Mouse (Mus musculus): ENCODE data around the gene Ehd2. TPM values are rescaled to one million over a fixed set of nuclear protein-coding genes. Genes with fewer than 3 reads are reported as not detected.

Ehd2 gene
- polyA plus RNA-seq, 1 experiment from 2014 or later, result 7.6 TPM

DNA sequence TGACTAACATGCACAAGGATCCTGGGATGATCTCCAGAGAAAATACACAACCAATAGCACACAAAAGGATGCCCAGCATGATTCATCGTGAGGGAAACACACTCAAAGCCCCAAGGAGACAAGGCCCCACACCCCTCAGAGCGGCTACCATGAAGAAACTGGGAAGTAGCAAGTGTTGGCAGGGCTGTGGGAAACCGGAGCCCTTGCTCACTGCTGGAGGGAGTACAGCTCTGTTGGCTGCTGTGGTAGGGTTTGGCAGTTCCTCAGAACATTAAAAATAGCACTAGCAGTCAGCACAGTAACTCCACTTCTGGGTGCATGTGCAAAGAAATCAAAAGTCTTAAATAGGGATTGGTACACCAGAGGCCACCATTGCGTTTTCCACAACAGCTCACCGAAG, 34.8 kb upstream of the Ehd2 start:
- Histone ChIP-seq H3K36me3 (replicated peaks) (peaks cover 22% of the 10 kb centered on the region), H3K9ac (no peak overlapping the region), H3K4me1 (peaks cover 12% of the 10 kb centered on the region), H3K4me3 (replicated peaks) (no peak overlapping the region), H3K4me2 (no peak overlapping the region), H3K27ac (no peak overlapping the region), H3K27me3 (no peaks in the 10 kb centered on the region), H3K9me3 (peaks cover 4% of the 10 kb centered on the region; the same call in 1 of the 2 replicates)
- no peak for ATAC-seq (ENCODE audit: low FRiP score)
- WGBS, result 90% methylated on average over 5 of the region's 5 CpGs

- H3K9me3 ChIP-seq, result peaks cover 4% of the 10 kb centered on the region; the same call in 1 of the 2 replicates
- H3K27ac ChIP-seq, result no peak overlapping the region
- no peak overlapping the region for H3K9ac ChIP-seq
- ATAC-seq (ENCODE audit: low FRiP score), result no peak
- H3K4me1 ChIP-seq, result peaks cover 12% of the 10 kb centered on the region
- 83% methylated on average over 1 of the region's 1 CpGs for WGBS
- no peak overlapping the region for H3K4me3 ChIP-seq (replicated peaks)
- no peak overlapping the region for H3K4me2 ChIP-seq
- peaks cover 27% of the 10 kb centered on the region for H3K36me3 ChIP-seq (replicated peaks)
- H3K27me3 ChIP-seq, result no peaks in the 10 kb centered on the region
These were observed 34.3 kb upstream of the Ehd2 start for GRCm38 (mm10) chr7:16001691-16002090.

DNA sequence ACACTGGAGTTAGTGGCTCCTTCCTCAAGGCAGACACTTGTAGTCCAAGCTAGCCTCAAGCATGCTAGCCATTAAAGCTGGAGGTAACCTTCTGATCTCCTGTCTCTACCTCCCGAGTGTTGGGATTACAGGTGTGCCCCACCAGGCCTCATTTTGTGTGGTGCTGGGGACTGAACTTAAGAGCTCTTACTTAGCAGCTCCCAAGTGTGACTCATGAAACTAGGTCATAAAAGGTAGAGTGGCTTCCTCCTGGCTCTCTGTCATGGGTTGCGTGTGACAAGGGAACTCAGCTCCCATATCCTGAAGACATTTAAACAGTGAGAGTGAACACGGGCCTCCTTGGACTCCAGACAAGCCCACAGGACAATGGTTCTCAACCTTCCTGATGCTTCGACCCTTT, 26.4 kb upstream of the Ehd2 start:
- no peak overlapping the region for H3K27ac ChIP-seq
- WGBS, result 93% methylated on average over 4 of the region's 4 CpGs
- H3K4me3 ChIP-seq (replicated peaks), result no peak overlapping the region
- no peak overlapping the region for H3K4me2 ChIP-seq
- no peaks in the 10 kb centered on the region for H3K27me3 ChIP-seq
- H3K9ac ChIP-seq, result no peak overlapping the region
- H3K36me3 ChIP-seq (replicated peaks), result peaks cover 78% of the 10 kb centered on the region
- no peaks in the 10 kb centered on the region for H3K9me3 ChIP-seq
- no peak for ATAC-seq (ENCODE audit: low FRiP score)
- no peaks in the 10 kb centered on the region for H3K4me1 ChIP-seq

- H3K9ac ChIP-seq, result no peak overlapping the region
These were observed 25.8 kb upstream of the Ehd2 start for GRCm38 (mm10) chr7:15993152-15993551.

GRCm38 (mm10) chr7:15991764-15992163, 24.4 kb upstream of the Ehd2 start:
- Histone ChIP-seq H3K4me1 (no peaks in the 10 kb centered on the region), H3K27ac (no peak overlapping the region), H3K4me2 (no peak overlapping the region), H3K27me3 (no peaks in the 10 kb centered on the region), H3K9me3 (no peaks in the 10 kb centered on the region), H3K9ac (no peak overlapping the region), H3K36me3 (replicated peaks) (peaks cover 82% of the 10 kb centered on the region), H3K4me3 (replicated peaks) (no peak overlapping the region)
- no peak for ATAC-seq (ENCODE audit: low FRiP score)
- 94% methylated on average over 3 of the region's 3 CpGs for WGBS

More at GRCm38 (mm10) chr7:15993152-15993551, 25.8 kb upstream of the Ehd2 start:
- no peak overlapping the region for H3K4me2 ChIP-seq
- no peak overlapping the region for H3K27ac ChIP-seq
- H3K9me3 ChIP-seq, result no peaks in the 10 kb centered on the region
- H3K4me3 ChIP-seq (replicated peaks), result no peak overlapping the region
- no peaks in the 10 kb centered on the region for H3K27me3 ChIP-seq
- peaks cover 82% of the 10 kb centered on the region for H3K36me3 ChIP-seq (replicated peaks)
- H3K4me1 ChIP-seq, result no peaks in the 10 kb centered on the region
- ATAC-seq (ENCODE audit: low FRiP score), result no peak
- 89% methylated on average over 3 of the region's 3 CpGs for WGBS

DNA sequence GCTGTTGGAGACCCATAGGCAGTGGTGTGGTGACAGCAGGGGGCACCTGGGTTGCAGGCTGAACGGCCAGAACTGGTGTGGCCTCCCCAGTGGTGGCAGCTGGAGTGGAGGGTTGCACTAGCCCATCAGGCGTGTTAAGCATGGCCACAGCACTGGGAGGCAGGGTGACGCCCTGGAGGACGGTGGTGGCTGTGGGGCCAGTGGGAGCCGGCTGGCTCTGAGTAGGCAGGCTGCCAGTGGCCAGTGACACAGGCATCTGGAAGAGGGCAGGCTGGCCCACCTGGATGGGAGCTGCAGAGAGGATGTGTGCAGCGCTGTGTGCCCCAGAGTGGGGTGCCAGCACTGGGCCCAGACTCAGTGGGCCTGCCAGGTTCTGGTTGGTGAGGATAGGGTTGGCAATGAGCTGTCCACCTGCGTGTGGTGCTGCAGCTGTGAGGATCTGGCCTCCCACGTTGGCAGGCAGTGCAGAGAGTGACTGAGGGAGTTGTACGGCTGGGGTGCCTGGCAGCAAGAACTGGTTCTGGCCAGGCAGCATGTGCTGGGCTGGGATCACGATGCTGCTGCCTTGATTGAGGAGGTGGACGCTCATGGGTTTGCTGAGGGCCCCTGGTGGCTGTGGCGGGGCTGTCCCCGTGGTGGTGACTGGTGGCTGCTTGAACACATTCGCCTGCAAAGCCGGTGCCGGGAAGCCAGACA, 20.4 kb upstream of the Ehd2 start:
- no peak overlapping the region for H3K4me3 ChIP-seq (replicated peaks)
- H3K9me3 ChIP-seq, result no peaks in the 10 kb centered on the region
- H3K36me3 ChIP-seq (replicated peaks), result peaks cover 68% of the 10 kb centered on the region
- 95% methylated on average over 16 of the region's 16 CpGs for WGBS
- H3K27me3 ChIP-seq, result no peaks in the 10 kb centered on the region
- ATAC-seq (ENCODE audit: low FRiP score), result peak; percentile 32; the same call in 1 of the 2 replicates
- no peak overlapping the region for H3K27ac ChIP-seq
- H3K4me2 ChIP-seq, result no peak overlapping the region
- H3K4me1 ChIP-seq, result no peaks in the 10 kb centered on the region
- no peak overlapping the region for H3K9ac ChIP-seq

GRCm38 (mm10) chr7:15982729-15983407, 15.5 kb upstream of the Ehd2 start:
- peaks cover 68% of the 10 kb centered on the region for H3K36me3 ChIP-seq (replicated peaks)
- ATAC-seq (ENCODE audit: low FRiP score), result no peak

DNA sequence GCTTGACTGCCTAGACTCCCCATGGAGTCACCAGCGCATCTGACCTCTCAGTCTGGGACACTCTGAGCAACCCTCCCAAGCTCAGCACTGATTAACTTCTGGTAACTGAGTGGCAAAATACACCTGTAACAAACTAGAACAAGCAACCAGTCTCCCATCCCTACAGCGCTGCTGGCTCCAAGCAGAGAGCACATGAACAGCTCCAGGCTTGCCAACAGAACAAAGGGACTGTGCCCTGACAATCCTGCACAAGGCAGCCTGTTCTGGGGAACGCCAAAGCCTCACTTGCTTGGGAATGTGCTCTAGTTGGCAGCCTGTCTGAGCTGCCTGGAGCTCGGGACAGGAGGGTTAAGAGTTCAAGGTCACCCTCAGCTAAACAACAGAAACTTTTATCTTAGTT, 14.2 kb upstream of the Ehd2 start:
- ATAC-seq (ENCODE audit: low FRiP score), result no peak
- H3K4me2 ChIP-seq, result no peak overlapping the region
- no peak overlapping the region for H3K4me3 ChIP-seq (replicated peaks)
- H3K27me3 ChIP-seq, result no peaks in the 10 kb centered on the region
- H3K36me3 ChIP-seq (replicated peaks), result peaks cover 68% of the 10 kb centered on the region
- H3K9me3 ChIP-seq, result no peaks in the 10 kb centered on the region
- no peaks in the 10 kb centered on the region for H3K4me1 ChIP-seq
- 86% methylated on average over 4 of the region's 4 CpGs for WGBS
- no peak overlapping the region for H3K9ac ChIP-seq
- no peak overlapping the region for H3K27ac ChIP-seq

More at GRCm38 (mm10) chr7:15982729-15983407, 15.5 kb upstream of the Ehd2 start:
- no peak overlapping the region for H3K9ac ChIP-seq
- H3K27me3 ChIP-seq, result no peaks in the 10 kb centered on the region
- no peaks in the 10 kb centered on the region for H3K9me3 ChIP-seq
- no peak overlapping the region for H3K4me2 ChIP-seq
- H3K4me3 ChIP-seq (replicated peaks), result no peak overlapping the region
- H3K4me1 ChIP-seq, result no peaks in the 10 kb centered on the region
- no peak overlapping the region for H3K27ac ChIP-seq
- 43% methylated on average over 4 of the region's 4 CpGs for WGBS

- Histone ChIP-seq H3K4me2 (no peak overlapping the region), H3K36me3 (replicated peaks) (peaks cover 68% of the 10 kb centered on the region), H3K9ac (no peak overlapping the region), H3K9me3 (no peaks in the 10 kb centered on the region), H3K27ac (no peak overlapping the region), H3K27me3 (no peaks in the 10 kb centered on the region), H3K4me3 (replicated peaks) (no peak overlapping the region), H3K4me1 (no peaks in the 10 kb centered on the region)
- ATAC-seq (ENCODE audit: low FRiP score), result no peak
- WGBS, result 92% methylated on average over 8 of the region's 8 CpGs
These were observed 12.9 kb upstream of the Ehd2 start for GRCm38 (mm10) chr7:15980246-15980645.

DNA sequence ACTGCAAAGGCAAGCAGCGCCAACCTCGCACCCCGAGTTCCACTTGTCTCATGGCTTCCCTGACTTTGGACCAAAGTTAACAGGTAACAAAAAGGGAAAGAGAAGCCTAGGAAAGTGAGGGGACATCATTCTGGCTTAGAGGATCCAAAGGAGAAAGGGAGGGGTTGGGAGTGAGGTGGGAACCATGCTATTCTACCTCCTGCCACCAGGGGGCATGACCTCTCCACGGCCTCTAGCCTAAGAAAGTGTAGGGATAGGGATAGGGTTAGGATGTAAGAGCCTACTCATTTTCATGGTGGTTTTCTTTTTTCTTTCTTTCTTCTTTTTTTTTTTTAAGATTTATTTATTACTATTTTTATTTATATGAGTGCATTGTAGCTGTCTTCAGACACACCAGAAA, 8.5 kb upstream of the Ehd2 start:
- Histone ChIP-seq H3K9me3 (no peaks in the 10 kb centered on the region), H3K27me3 (no peaks in the 10 kb centered on the region), H3K36me3 (replicated peaks) (peaks cover 82% of the 10 kb centered on the region), H3K4me2 (no peak overlapping the region), H3K4me3 (replicated peaks) (no peak overlapping the region), H3K9ac (no peak overlapping the region), H3K27ac (no peak overlapping the region), H3K4me1 (no peaks in the 10 kb centered on the region)
- 80% methylated on average over 4 of the region's 4 CpGs for WGBS
- no peak for ATAC-seq (ENCODE audit: low FRiP score)

DNA sequence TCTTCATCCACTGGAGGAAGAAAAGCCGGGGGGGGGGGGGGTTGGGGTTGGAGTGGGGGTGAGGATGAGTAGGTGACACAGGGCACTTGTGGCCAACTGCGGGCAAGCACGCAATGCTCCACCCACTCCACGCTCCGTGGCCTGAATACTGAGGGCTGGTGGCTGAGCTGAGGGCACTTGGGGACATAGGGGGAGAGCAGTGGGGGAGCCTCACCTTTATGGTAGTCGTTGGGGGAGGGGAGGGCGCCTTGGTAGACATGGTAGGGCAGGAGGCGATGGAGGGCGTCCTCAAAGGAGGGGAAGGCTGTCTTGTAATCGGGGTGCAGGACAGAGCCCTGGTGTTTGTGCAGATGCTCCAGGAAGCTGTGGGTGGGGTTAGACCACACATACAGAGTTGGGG, 8.1 kb upstream of the Ehd2 start:
- Histone ChIP-seq H3K9me3 (no peaks in the 10 kb centered on the region), H3K4me1 (no peaks in the 10 kb centered on the region), H3K27ac (no peak overlapping the region), H3K9ac (no peak overlapping the region), H3K4me2 (no peak overlapping the region), H3K27me3 (no peaks in the 10 kb centered on the region), H3K4me3 (replicated peaks) (no peak overlapping the region), H3K36me3 (replicated peaks) (peaks cover 81% of the 10 kb centered on the region)
- 89% methylated on average over 10 of the region's 10 CpGs for WGBS
- peak; percentile 24; the same call in 1 of the 2 replicates for ATAC-seq (ENCODE audit: low FRiP score)

GRCm38 (mm10) chr7:15974712-15975111, 7.3 kb upstream of the Ehd2 start:
- Histone ChIP-seq H3K9me3 (no peaks in the 10 kb centered on the region), H3K4me1 (no peaks in the 10 kb centered on the region), H3K27ac (no peak overlapping the region), H3K36me3 (replicated peaks) (peaks cover 85% of the 10 kb centered on the region), H3K4me2 (no peak overlapping the region), H3K9ac (no peak overlapping the region), H3K4me3 (replicated peaks) (no peak overlapping the region), H3K27me3 (no peaks in the 10 kb centered on the region)
- WGBS, result 54% methylated on average over 5 of the region's 5 CpGs
- ATAC-seq (ENCODE audit: low FRiP score), result no peak

GRCm38 (mm10) chr7:15972247-15972646, 4.9 kb upstream of the Ehd2 start:
- H3K36me3 ChIP-seq (replicated peaks), result peaks cover 66% of the 10 kb centered on the region

More at GRCm38 (mm10) chr7:15972247-15972646, 4.9 kb upstream of the Ehd2 start:
- 0 out of 2 replicates have a peak, but pooled peaks have one; percentile 10 for ATAC-seq (ENCODE audit: low FRiP score)
- no peak overlapping the region for H3K9ac ChIP-seq
- no peak overlapping the region for H3K4me3 ChIP-seq (replicated peaks)
- WGBS, result 48% methylated on average over 25 of the region's 25 CpGs
- H3K4me2 ChIP-seq, result no peak overlapping the region
- no peaks in the 10 kb centered on the region for H3K9me3 ChIP-seq
- H3K27me3 ChIP-seq, result no peaks in the 10 kb centered on the region
- H3K27ac ChIP-seq, result no peak overlapping the region
- H3K4me1 ChIP-seq, result 0 out of 2 replicates have a peak, but pooled peaks cover 1% of the 10 kb centered on the region

Measured in forebrain, embryonic 12.5 days (tissue).